Mouse (Mus musculus) midbrain, postnatal 0 days (tissue): ENCODE measurements at regions not wholly inside any gene's neighbourhood (a gene's known extent, or its start where the extent isn't known, plus 50 kb on each side); places are given as distances from the start of the nearest gene placed in this dataset.

ENCODE experiments used
- ATAC-seq: fragments of 200-750 bp; cut with Nextera tagmentation; 2 replicates; pipeline ENCODE4 v1.8.0; 2017; ENCODE audit warnings: moderate number of reproducible peaks, mild to moderate bottlenecking, moderate TSS enrichment, moderate library complexity; ENCODE audit not compliant: low FRiP score
- DNase-seq: peaks from one replicate; pipeline ENCODE4 v3.0.0-alpha.2; 2015; ENCODE audit warnings: low spot score
- H3K27ac ChIP-seq: fragments of 300-500 bp; sonication (generic); 2 replicates; pipeline ENCODE4 v1.5.1; 2014; ENCODE audit warnings: low read depth, mild to moderate bottlenecking, low read length, mixed read lengths
- H3K27me3 ChIP-seq: fragments of 300-500 bp; sonication (generic); 2 replicates; pipeline ENCODE4 v1.6.1; 2014; ENCODE audit warnings: low read length, control low read depth, mixed read lengths; ENCODE audit not compliant: insufficient read depth
- H3K36me3 ChIP-seq: fragments of 300-500 bp; sonication (generic); 2 replicates; pipeline ENCODE4 v1.6.1; 2014; ENCODE audit warnings: low read length, control low read depth, mixed read lengths; ENCODE audit not compliant: insufficient read depth
- H3K4me1 ChIP-seq: fragments of 300-500 bp; sonication (generic); 2 replicates; pipeline ENCODE4 v1.6.1; 2014; ENCODE audit warnings: mild to moderate bottlenecking, control low read depth, antibody characterized with exemption, low read length, mixed read lengths; ENCODE audit not compliant: insufficient read depth
- H3K4me2 ChIP-seq: fragments of 300-500 bp; sonication (generic); 2 replicates; pipeline ENCODE4 v1.6.1; 2014; ENCODE audit warnings: low read depth, mild to moderate bottlenecking, low read length, mixed read lengths; ENCODE audit not compliant: poor library complexity, severe bottlenecking
- H3K4me3 ChIP-seq: fragments of 300-500 bp; sonication (generic); 2 replicates; pipeline ENCODE4 v1.5.1; 2014; ENCODE audit warnings: low read depth, mild to moderate bottlenecking, low read length, moderate library complexity
- H3K9ac ChIP-seq: fragments of 300-500 bp; sonication (generic); replicated peaks from 2 replicates; pipeline ENCODE4 v1.6.1; 2014; ENCODE audit warnings: mild to moderate bottlenecking, low read length, moderate library complexity, mixed read lengths; ENCODE audit not compliant: poor library complexity, severe bottlenecking
- H3K9me3 ChIP-seq: fragments of 300-500 bp; sonication (generic); 2 replicates; pipeline ENCODE4 v1.6.1; 2016; ENCODE audit warnings: low read length, control low read depth
- CTCF ChIP-seq: IDR thresholded peaks from 2 replicates; pipeline ENCODE4 v1.5.1; 2016; ENCODE audit warnings: antibody characterized with exemption, mild to moderate bottlenecking
- WGBS: fragments of 180-500 bp; shearing (Covaris S2); extraction: QIAGEN DNeasy Blood & Tissue Kit; methylation state at CpG from one replicate; pipeline ENCODE4 v1.1.7; 2014; 5-methylcytosine and 5-hydroxymethylcytosine counted together

DNA sequence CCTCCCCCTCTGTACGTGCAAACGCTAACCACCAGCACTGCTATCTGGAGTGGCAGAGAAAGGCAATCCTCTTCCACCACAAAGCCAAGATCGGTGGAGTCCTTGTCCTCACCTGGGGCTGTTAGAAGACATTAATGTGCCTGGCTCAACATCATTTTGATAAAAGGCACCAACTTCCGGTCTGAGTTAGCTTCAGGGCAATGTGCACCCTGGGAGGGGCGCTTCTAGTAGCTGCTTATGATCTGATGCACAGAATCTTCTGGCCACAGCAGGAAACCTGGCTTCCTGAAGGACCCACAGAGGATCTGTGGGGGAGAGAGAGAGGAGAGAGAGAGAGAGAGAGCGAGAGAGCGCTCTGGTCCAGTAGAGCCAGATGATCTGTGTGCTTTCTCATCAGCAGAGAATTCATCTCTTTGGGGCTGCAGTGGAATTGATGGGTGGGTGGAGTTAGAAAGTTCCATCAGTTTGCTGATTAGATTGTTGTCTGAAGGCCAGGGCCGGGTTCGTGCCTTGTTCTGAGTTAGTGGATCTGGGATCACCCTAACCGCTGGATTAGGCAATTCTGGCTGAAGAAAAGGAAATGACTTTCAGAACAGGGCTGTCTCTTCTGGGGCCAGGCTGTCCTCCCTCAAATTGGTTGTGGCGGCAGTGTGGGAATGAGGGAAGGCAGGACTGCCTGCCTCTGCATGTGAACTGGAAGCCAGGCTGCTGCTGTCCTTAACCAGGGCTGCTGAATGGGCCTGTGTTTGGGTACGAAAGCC is 101.3 kb upstream of the Pmepa1 start:
- Histone ChIP-seq H3K27ac (no peak overlapping the region), H3K4me3 (no peak overlapping the region), H3K27me3 (no peaks in the 10 kb centered on the region), H3K4me1 (no peaks in the 10 kb centered on the region), H3K4me2 (no peak overlapping the region), H3K9ac (no peak overlapping the region), H3K9me3 (no peaks in the 10 kb centered on the region), H3K36me3 (no peaks in the 10 kb centered on the region)
- DNase-seq: no peak
- TF ChIP-seq CTCF: no peak
- no peak for ATAC-seq
- WGBS: 65% methylated on average over 10 of the region's 12 CpGs

DNA sequence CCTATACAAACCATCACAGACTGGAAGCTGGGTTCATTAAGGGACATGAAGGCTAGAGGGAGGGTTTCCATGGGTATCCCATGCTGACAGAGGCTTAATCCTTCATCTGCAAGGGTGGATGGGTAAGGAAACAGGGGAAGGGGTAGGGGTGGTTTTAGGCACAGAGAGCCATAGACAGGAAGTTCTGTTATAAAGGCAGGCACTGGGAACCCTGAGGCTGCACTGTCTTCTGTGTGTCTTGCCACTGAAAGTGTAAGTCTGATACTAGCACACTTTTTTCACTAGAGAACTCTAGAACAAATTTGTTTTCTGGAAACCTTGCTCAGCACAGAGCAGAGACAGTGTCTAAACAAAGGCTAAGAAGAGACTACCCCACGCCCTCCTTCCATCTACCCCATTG is 103.4 kb upstream of the Pmepa1 start:
- Histone ChIP-seq H3K4me3 (no peak overlapping the region), H3K4me1 (no peaks in the 10 kb centered on the region), H3K9me3 (no peaks in the 10 kb centered on the region), H3K36me3 (no peaks in the 10 kb centered on the region), H3K4me2 (no peak overlapping the region), H3K27ac (no peak overlapping the region), H3K9ac (no peak overlapping the region), H3K27me3 (no peaks in the 10 kb centered on the region)
- DNase-seq (no peak), ATAC-seq (no peak)
- 86% methylated on average over 1 of the region's 1 CpGs for WGBS
- TF ChIP-seq CTCF: no peak

DNA sequence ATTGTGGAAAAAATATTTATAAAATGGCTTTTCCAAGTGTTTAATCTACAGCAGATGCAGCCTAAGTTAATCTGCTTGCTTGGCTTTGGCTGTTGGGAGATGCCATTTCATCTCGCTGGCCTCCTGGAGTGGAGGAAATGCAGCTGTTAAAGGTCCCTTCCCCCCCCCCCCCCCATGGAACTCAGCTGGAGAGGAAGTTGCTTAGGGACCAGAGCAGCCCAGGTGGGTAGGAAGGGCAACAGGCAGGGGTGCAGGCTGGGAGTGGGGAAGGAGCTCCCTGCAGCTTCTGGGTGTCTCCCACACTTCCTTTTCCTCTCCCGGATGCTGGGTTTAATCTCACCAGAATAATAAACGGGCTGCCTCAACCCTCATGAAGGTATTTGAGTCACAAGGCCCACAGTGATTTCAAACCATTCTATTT is 104.0 kb upstream of the Pmepa1 start:
- Histone ChIP-seq H3K9me3 (no peaks in the 10 kb centered on the region), H3K4me2 (no peak overlapping the region), H3K27ac (no peak overlapping the region), H3K36me3 (no peaks in the 10 kb centered on the region), H3K4me3 (no peak overlapping the region), H3K9ac (no peak overlapping the region), H3K27me3 (no peaks in the 10 kb centered on the region), H3K4me1 (no peaks in the 10 kb centered on the region)
- TF ChIP-seq CTCF: no peak
- no peak for DNase-seq
- no peak for ATAC-seq
- WGBS: 76% methylated on average over 3 of the region's 3 CpGs

DNA sequence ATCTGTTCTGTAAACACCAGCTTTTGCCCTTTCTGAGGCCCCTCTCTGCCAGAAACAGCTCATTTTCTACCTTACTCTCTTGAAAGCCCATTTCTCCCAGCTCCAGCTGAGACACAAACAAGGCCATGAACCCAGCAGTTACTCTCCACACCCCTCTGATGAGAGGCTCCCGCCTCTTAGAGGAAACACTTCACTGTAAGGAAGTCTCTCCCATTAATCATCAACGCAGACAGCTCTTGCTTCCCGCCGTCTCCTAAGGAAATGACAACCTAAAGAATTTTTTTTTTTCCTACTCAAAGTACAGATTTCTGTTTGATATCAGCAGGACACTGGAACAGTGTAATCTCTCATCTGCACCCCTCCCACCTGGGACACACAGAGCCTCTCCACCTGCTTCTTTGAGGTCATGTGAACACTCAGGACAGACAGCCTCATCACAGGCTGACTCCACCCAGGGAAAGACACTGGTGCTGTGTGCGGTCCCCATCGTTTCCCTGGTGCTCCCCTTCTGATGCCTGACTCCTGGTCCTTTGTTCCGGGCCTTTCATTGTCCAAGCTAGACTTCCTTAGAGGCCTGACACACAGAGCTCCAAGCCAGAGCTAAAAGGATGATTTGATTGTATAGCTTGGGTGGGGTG is 106.0 kb upstream of the Pmepa1 start:
- H3K27ac ChIP-seq: no peak overlapping the region
- H3K9me3 ChIP-seq: no peaks in the 10 kb centered on the region
- no peaks in the 10 kb centered on the region for H3K4me1 ChIP-seq
- H3K4me2 ChIP-seq: no peak overlapping the region
- DNase-seq (peak; percentile 29), ATAC-seq (no peak)
- 52% methylated on average over 7 of the region's 7 CpGs for WGBS
- no peak overlapping the region for H3K4me3 ChIP-seq
- no peaks in the 10 kb centered on the region for H3K36me3 ChIP-seq
- H3K9ac ChIP-seq: no peak overlapping the region
- no peak for TF ChIP-seq CTCF
- no peaks in the 10 kb centered on the region for H3K27me3 ChIP-seq

DNA sequence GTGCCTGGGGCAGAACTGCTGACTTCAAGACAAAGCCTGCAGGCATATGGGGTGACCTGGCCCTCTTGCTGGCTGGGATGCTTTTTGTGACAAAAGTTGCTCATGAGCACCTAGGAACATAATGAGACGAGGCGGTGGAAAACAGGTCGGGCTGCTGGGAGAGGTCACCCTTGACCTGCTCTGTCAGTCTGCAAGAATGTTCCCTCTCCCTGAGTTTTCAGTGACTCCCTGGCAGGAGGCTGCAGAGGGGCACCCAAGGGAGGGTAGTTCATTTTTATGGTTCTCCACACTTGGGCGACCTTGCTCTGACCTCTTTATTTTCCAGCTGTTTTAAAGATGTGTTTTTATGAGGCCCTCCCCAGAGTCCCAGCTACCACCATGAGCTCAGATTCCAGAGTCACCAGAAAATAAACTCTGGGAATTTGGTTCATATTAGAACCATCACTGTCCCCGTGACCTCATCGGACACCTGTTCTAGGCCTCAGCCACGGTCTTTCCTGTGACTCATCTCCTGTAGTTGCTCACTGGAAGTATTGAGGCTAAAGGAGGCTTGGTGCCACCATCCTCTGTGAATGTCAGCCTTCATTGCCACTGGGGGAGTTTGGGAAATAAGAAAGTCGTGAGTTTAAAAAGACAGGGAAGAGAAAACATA is 108.7 kb upstream of the Pmepa1 start:
- H3K4me2 ChIP-seq: no peak overlapping the region
- ATAC-seq (no peak), DNase-seq (no peak)
- no peak for TF ChIP-seq CTCF
- no peaks in the 10 kb centered on the region for H3K9me3 ChIP-seq
- no peak overlapping the region for H3K9ac ChIP-seq
- no peaks in the 10 kb centered on the region for H3K27me3 ChIP-seq
- H3K36me3 ChIP-seq: no peaks in the 10 kb centered on the region
- H3K4me3 ChIP-seq: no peak overlapping the region
- no peak overlapping the region for H3K27ac ChIP-seq
- WGBS: 85% methylated on average over 8 of the region's 8 CpGs
- H3K4me1 ChIP-seq: no peaks in the 10 kb centered on the region

DNA sequence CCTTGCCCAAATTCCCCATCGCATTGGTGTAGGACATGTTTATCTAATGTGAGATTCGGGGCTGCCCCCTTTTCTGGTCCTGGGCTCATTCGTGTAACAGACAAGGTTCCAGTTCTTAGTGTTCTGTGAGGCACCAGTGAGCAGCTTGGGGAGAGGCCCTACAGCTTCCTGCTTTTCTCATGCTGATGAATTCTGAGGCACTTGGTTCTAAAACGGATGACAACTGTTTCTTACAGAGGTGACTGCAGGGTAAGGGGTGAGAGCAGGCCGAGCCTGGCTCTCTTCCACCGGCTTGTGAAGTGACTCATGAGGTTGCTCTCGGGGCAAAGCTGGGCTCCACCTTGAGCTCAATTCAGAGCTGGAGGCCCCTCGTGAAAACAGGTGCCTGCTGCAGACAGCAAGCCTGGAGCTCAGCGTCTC is 109.4 kb upstream of the Pmepa1 start:
- no peak for TF ChIP-seq CTCF
- ATAC-seq: no peak
- WGBS: 63% methylated on average over 9 of the region's 9 CpGs

More for the DNA sequence above, 109.4 kb upstream of the Pmepa1 start:
- Histone ChIP-seq H3K36me3 (no peaks in the 10 kb centered on the region), H3K27ac (no peak overlapping the region), H3K27me3 (no peaks in the 10 kb centered on the region), H3K4me2 (no peak overlapping the region), H3K4me3 (no peak overlapping the region), H3K9ac (no peak overlapping the region), H3K9me3 (no peaks in the 10 kb centered on the region), H3K4me1 (no peaks in the 10 kb centered on the region)
- no peak for DNase-seq
